Mouse (Mus musculus): ENCODE data around the gene Csf3.
A peak's percentile ranks its signal among the peaks of the same experiment; 100 is the strongest.

Gene Csf3

DNA sequence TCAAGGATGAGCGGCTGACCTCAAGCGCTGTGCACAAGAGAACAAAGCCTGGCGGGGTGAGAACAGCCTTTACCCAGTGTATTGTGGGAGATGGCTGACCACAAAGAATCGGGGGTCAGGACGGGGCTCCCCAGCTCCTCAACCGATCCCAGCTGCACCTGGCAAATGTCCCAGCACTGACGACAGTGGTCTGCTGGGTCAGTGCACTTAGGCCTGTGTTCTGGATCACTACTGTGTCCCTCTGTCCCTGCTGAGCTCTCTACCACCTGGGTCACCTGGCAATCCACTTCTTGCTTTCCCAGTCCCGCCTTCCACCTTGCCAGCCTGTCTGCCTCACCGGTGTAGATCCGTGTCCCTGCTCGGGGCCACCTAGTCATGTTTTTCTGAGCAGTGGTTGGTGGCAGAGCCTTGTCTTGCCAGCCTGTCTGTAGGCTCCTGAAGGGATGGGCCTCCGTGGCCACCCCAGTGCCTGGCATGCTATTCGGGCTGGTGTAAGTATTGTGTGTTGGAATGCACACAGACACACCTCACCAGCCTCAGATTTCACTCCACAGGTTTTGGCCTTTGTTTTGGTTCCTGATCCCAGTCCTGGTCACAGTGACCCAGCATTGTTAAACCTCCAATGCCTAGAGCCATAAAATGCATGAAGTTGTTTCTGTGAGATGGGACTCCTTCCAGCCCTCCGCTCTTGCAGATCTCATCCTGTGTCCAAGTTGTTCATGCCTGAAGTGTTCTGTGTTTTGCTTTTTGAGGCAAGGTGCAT is 4.4 kb upstream of the Csf3 start:
- DNase-seq (ENCODE audit: low read depth), result no peak

DNA sequence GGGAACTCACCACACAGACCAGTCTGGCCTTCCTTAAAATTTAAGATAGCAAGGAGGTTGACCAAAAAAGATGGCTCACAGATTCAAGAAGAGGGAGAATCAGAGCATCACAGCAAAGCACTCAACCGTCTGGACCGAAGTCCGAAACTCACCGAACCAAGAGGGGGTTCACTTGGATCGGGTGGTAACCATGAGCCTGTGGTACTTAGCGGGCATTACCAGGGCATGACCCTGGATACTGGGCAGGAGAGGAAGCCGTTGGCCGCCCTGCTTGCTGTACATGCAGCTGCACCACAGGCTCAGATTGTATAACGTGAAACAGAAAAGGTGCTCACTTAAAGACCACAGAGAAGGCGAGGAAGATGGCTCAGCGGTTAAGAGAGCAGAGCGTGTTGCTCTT is 3.8 kb upstream of the Csf3 start:
- DNase-seq (ENCODE audit: low read depth), result no peak

DNA sequence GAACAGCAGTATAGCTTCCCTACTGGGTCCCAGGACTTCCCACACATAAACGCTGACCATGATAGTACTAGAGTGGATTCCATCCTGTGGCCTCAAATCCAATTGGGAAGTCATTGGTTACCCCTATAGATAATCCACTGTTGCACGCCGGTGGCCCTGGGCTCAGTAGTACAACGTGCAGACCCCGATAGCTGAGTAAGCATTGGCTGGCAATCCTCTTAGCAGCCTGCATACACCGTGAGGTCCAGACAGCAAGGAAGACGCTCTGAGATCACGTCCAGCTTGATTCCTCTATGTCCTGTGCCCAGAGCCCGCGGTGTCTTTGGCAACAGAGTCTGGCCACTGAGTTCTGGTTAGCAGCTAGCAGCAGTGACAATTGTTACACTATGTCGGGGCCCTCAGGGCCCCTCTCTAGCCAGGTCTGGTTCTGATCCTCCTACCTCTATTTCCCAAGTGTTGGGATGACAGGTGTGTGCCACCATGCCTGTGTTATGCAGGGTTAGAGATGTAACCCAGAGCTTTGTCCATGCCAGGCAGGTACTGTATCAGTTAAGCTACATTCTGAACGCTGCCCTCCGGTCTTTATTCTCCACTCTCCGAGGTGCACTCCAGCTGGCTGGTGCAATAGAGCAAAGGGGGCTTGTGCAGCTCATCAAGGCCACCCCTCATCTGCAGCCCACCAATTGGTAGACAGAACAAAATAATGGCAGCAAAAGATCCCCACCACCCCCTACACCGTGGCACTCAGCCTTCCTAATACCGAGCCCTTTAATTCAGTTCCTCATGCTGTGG is 2.0 kb upstream of the Csf3 start:
- DNase-seq (ENCODE audit: low read depth), result no peak

- peak; percentile 89 for DNase-seq (ENCODE audit: low read depth)
These were observed 1.2 kb upstream of the Csf3 start for GRCm38 (mm10) chr11:98699911-98700310.

GRCm38 (mm10) chr11:98702323-98702722 is 1.3 kb downstream of the Csf3 start:
- no peak for DNase-seq (ENCODE audit: low read depth)

GRCm38 (mm10) chr11:98705021-98705420 is 4.0 kb downstream of the Csf3 start:
- DNase-seq (ENCODE audit: low read depth), result no peak

DNA sequence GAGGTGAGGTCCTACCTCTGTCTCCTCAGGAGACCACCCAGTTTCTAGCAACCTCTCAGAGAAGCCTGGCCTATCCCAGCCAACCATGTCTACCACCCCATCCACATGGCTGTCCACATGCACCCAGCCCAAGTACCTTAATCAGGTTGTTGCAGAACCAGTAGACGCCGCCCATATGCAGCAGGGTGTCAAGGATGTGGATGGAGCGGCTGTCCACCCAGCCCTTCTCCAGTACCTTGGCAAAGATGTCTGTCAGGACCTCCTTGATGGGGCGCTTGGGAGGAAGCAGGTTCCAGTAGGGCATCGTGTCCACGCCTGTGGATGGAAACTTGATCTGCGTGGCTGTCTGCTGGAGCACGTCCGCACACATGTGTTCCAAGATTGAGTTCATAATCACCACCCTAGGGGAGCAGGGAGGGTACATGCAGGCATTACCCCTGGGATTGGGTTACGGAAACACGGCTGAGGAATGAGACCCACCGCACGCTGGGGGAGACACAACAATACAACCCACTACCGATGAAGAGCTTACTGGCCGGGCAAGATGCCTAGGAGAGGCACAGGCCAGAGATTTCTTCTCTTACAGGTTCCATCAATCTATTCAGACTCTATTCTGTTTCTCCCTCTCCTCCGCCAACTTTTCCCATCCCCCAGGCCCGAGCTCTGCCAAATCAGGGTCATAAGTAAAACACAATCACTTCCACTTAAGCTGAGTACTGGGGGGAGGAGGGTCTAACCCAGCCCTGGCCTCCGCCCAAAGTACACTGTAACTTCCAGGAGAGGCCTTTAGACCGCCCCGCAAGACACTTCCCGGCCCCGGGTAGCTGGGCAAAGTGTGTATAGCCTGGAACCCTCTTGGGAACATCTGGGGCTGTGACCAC is 6.6 kb downstream of the Csf3 start:
- DNase-seq (ENCODE audit: low read depth), result no peak

DNA sequence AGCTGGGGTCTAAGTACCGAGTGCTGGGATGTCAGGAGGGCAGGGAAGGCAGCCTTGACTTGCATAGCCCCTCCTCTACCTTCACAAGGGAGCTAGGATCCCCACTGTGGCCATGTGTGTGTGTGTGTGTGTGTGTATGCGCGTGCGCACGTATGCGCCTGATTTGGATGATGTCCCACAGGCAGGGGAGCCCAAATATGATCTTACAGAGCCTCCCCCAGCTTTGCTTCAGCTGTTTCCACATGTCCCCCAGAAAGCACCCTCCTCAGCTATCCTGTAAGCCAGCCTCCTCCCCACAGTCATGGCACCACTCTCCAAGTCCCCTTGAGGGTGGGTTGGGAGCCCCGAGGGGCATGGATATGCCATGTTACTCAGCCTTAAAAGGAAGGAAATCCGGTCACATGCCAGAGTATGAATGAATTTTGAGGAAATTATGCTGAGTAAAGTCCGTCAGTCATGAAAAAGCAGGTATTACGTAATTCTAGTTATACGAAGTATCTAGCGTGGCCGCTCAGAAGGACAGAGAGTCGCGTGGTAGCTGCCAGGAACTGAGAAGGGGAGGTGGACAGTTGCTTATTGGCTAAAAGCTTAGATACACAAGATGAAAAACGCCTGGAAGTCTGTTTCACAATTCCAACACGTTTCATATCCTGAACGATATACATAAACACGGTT is 7.4 kb downstream of the Csf3 start:
- no peak for DNase-seq (ENCODE audit: low read depth)

GRCm38 (mm10) chr11:98709001-98709741 is 8.1 kb downstream of the Csf3 start:
- DNase-seq (ENCODE audit: low read depth), result peak; percentile 52

GRCm38 (mm10) chr11:98710416-98711045 is 9.5 kb downstream of the Csf3 start:
- peak; percentile 88 for DNase-seq (ENCODE audit: low read depth)

DNA sequence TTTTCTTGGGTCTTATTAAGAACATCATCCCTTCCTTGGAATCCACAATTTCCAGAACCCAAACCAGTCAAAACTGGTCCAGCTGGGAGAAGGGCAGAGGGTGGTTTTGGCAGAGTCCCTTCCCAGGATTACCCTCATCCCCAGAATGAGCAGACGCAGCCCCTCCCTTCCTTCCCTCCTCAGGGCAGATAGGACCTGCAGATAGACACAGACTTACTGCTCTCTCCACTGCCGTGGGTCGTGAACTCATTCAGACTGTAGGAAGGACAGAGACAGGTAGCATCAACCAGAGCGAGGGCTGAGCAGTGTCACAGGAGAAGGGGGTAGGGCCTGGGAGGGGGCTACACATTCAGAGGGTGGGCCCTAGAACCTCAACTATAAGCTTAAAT is 10.0 kb downstream of the Csf3 start:
- no peak for DNase-seq (ENCODE audit: low read depth)

GRCm38 (mm10) chr11:98712009-98712408 is 10.9 kb downstream of the Csf3 start:
- DNase-seq (ENCODE audit: low read depth), result peak; percentile 60

- no peak for DNase-seq (ENCODE audit: low read depth)
These were observed 12.6 kb downstream of the Csf3 start for GRCm38 (mm10) chr11:98713703-98714102.

GRCm38 (mm10) chr11:98715946-98716345 is 14.9 kb downstream of the Csf3 start:
- DNase-seq (ENCODE audit: low read depth), result no peak

- DNase-seq (ENCODE audit: low read depth), result peak; percentile 72
These were observed 16.8 kb downstream of the Csf3 start for GRCm38 (mm10) chr11:98717904-98718303.

- no peak for DNase-seq (ENCODE audit: low read depth)
These were observed 19.7 kb downstream of the Csf3 start for GRCm38 (mm10) chr11:98720756-98721155.

GRCm38 (mm10) chr11:98721458-98722226 is 20.6 kb downstream of the Csf3 start:
- no peak for DNase-seq (ENCODE audit: low read depth)

DNA sequence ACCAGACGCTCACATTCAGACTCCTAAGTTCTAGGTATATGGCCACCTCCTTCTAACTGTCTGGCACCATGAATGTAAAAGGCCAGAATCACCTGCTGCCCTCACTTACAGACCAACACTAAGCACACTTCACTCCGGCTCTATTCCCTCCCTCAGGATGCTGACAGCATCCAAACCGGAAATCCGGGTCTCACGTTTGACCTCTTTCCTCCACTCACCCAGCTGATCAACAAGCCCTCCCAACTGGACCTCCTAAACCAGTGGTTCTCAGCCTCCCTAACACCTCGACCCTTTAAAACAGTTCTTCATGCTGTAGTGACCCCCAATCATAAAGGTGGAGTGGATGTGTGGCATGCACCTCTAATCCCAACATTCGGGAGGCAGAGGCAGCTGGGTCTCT is 22.0 kb downstream of the Csf3 start:
- DNase-seq (ENCODE audit: low read depth), result no peak

DNA sequence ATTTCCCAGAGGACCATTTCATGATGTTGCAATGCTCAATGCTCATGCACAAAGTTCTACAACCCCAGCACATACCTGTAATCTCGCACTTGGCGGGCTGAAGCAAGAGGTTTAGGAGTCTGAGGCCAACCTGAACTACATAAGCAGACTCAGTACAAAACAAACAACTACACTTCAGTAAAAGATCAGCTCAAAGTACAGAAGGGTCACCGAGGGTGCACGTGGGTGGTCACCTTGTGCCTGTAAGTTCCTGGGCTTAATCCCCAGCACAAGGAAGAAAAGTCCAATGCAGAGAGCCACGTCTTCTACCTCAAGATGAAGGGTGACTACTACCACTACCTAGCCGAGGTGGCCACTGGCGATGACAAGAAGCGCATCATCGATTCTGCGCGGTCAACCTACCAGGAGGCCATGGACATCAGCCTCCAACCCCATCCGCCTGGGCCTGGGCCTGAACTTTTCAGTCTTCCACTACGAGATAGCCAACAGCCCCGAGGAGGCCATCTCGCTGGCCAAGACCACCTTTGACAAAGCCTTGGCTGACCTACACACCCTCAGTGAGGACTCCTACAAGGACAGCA is 25.0 kb downstream of the Csf3 start:
- DNase-seq (ENCODE audit: low read depth), result no peak
